Mouse (Mus musculus) MEL (cell line): Measurements from ENCODE around the gene Lingo1. TPM values are rescaled to one million over a fixed set of nuclear protein-coding genes. Genes with fewer than 3 reads are reported as not detected.

Experiments
- DNase-seq: peaks from one replicate; pipeline ENCODE4 v3.0.0; 2011; ENCODE audit warnings: low read depth, low spot score
- H3K27ac ChIP-seq: 2 replicates; pipeline ENCODE4 v1.5.1; 2012; ENCODE audit warnings: low read depth, mild to moderate bottlenecking, control low read depth, low read length, moderate library complexity; ENCODE audit not compliant: control insufficient read depth
- H3K27me3 ChIP-seq, 2 experiments: fragments of 150-350 bp in 1 of 2; sonication (generic) in 1 of 2; 2 replicates each; pipeline ENCODE4 v1.6.1; 2012; ENCODE audit warnings: low read length in 2 of 2, mild to moderate bottlenecking in 2 of 2, improper control_type of control experiment in 1 of 2, moderate library complexity in 1 of 2; ENCODE audit not compliant: insufficient read depth in 2 of 2, control insufficient read depth in 1 of 2
- H3K36me3 ChIP-seq, 2 experiments: 2 replicates each; pipeline ENCODE4 v1.6.1; 2012 to 2014; ENCODE audit warnings: low read length in 2 of 2, improper control_type of control experiment in 1 of 2, inconsistent platforms in 1 of 2, mild to moderate bottlenecking in 1 of 2; ENCODE audit not compliant: insufficient read depth in 2 of 2, control insufficient read depth in 1 of 2
- H3K4me1 ChIP-seq, 2 experiments: fragments of 150-350 bp in 1 of 2; sonication (generic) in 1 of 2; 2 replicates each; pipeline ENCODE4 v1.6.1; 2012; ENCODE audit warnings: low read length in 2 of 2, improper control_type of control experiment in 1 of 2, mild to moderate bottlenecking in 1 of 2; ENCODE audit not compliant: insufficient read depth in 2 of 2, control insufficient read depth in 1 of 2
- H3K4me3 ChIP-seq, 2 experiments: fragments of 150-350 bp in 1 of 2; sonication (generic) in 1 of 2; 2 replicates each; pipeline ENCODE4 v1.5.1; 2012; ENCODE audit warnings: low read depth in 2 of 2, low read length in 2 of 2, mild to moderate bottlenecking in 2 of 2, moderate library complexity in 2 of 2, control low read depth in 1 of 2, improper control_type of control experiment in 1 of 2; ENCODE audit not compliant: control insufficient read depth in 1 of 2, insufficient read depth in 1 of 2
- H3K79me2 ChIP-seq: 2 replicates; pipeline ENCODE4 v1.6.1; 2012; ENCODE audit warnings: mild to moderate bottlenecking, low read length, moderate library complexity; ENCODE audit not compliant: control insufficient read depth, poor library complexity, insufficient read depth
- H3K9ac ChIP-seq: 2 replicates; pipeline ENCODE4 v1.6.1; 2012; ENCODE audit warnings: low read depth, mild to moderate bottlenecking, control low read depth, low read length, moderate library complexity; ENCODE audit not compliant: control insufficient read depth, poor library complexity, severe bottlenecking
- H3K9me3 ChIP-seq: fragments of 150-350 bp; sonication (generic); replicated peaks from 2 replicates; pipeline ENCODE4 v1.6.1; 2012; ENCODE audit warnings: mild to moderate bottlenecking, low read length, improper control_type of control experiment, moderate library complexity; ENCODE audit not compliant: insufficient read depth
- BHLHE40 ChIP-seq: IDR thresholded peaks from 2 replicates; pipeline ENCODE4 v1.6.1; 2012; ENCODE audit warnings: low read depth, mild to moderate bottlenecking, inconsistent platforms, low read length, improper control_type of control experiment, borderline replicate concordance
- CHD1 ChIP-seq: IDR thresholded peaks from 2 replicates; pipeline ENCODE4 v1.6.1; 2012; ENCODE audit warnings: low read depth, mild to moderate bottlenecking, inconsistent platforms, low read length, improper control_type of control experiment
- CHD2 ChIP-seq: IDR thresholded peaks from 2 replicates; pipeline ENCODE4 v1.6.1; 2011; ENCODE audit warnings: low read length, improper control_type of control experiment
- CTCF ChIP-seq, 3 experiments: IDR thresholded peaks in 2 of 3; conservative IDR thresholded peaks in 1 of 3; 2 replicates each; pipeline ENCODE4 v1.5.1; 2011 to 2012; ENCODE audit warnings: low read length in 3 of 3, low read depth in 2 of 3, mild to moderate bottlenecking in 2 of 3, improper control_type of control experiment in 1 of 3, inconsistent platforms in 1 of 3, mixed read lengths in 1 of 3, moderate library complexity in 1 of 3; ENCODE audit not compliant: control insufficient read depth in 1 of 3, insufficient read depth in 1 of 3, poor library complexity in 1 of 3, severe bottlenecking in 1 of 3
- E2F4 ChIP-seq: IDR thresholded peaks from 2 replicates; pipeline ENCODE4 v1.6.1; 2011; ENCODE audit warnings: low read depth, low read length, improper control_type of control experiment, borderline replicate concordance
- ELF1 ChIP-seq: IDR thresholded peaks from 2 replicates; pipeline ENCODE4 v1.6.1; 2014; ENCODE audit warnings: low read depth, mild to moderate bottlenecking, inconsistent platforms, low read length, improper control_type of control experiment, moderate library complexity
- EP300 ChIP-seq, 2 experiments: IDR thresholded peaks; 2 replicates each; pipeline ENCODE4 v1.6.1; 2011; ENCODE audit warnings: improper control_type of control experiment in 2 of 2, low read length in 2 of 2, low read depth in 1 of 2, mild to moderate bottlenecking in 1 of 2
- ETS1 ChIP-seq: IDR thresholded peaks from 2 replicates; pipeline ENCODE4 v1.6.1; 2012; ENCODE audit warnings: low read depth, mild to moderate bottlenecking, inconsistent platforms, low read length, improper control_type of control experiment, moderate library complexity
- GABPA ChIP-seq: IDR thresholded peaks from 2 replicates; pipeline ENCODE4 v1.6.1; 2012; ENCODE audit warnings: low read depth, mild to moderate bottlenecking, inconsistent platforms, low read length, improper control_type of control experiment, moderate library complexity
- GATA1 ChIP-seq: IDR thresholded peaks from 2 replicates; pipeline ENCODE4 v1.6.1; 2011; ENCODE audit warnings: low read depth, low read length, improper control_type of control experiment
- HCFC1 ChIP-seq: IDR thresholded peaks from 2 replicates; pipeline ENCODE4 v1.6.1; 2012; ENCODE audit warnings: low read depth, mild to moderate bottlenecking, inconsistent platforms, low read length, improper control_type of control experiment, moderate library complexity
- KAT2A ChIP-seq: conservative IDR thresholded peaks from 2 replicates; pipeline ENCODE4 v1.6.1; 2012; ENCODE audit warnings: low read depth, low read length, improper control_type of control experiment, inconsistent platforms
- MAX ChIP-seq: IDR thresholded peaks from 2 replicates; pipeline ENCODE4 v1.6.1; 2011; ENCODE audit warnings: low read length, improper control_type of control experiment
- MAZ ChIP-seq: IDR thresholded peaks from 2 replicates; pipeline ENCODE4 v1.6.1; 2012; ENCODE audit warnings: low read depth, mild to moderate bottlenecking, inconsistent platforms, low read length, improper control_type of control experiment
- MYC ChIP-seq: IDR thresholded peaks from 2 replicates; pipeline ENCODE4 v1.6.1; 2011; ENCODE audit warnings: low read depth, mild to moderate bottlenecking, low read length, improper control_type of control experiment, moderate library complexity
- NELFE ChIP-seq: IDR thresholded peaks from 2 replicates; pipeline ENCODE4 v1.6.1; 2011; ENCODE audit warnings: low read depth, low read length, improper control_type of control experiment
- POLR2A ChIP-seq, 2 experiments: IDR thresholded peaks; 2 replicates each; pipeline ENCODE4 v1.6.1; 2011 to 2012; ENCODE audit warnings: low read length in 2 of 2, mild to moderate bottlenecking in 2 of 2, control low read depth in 1 of 2, improper control_type of control experiment in 1 of 2, low read depth in 1 of 2, moderate library complexity in 1 of 2; ENCODE audit not compliant: control insufficient read depth in 1 of 2, insufficient read depth in 1 of 2, poor library complexity in 1 of 2
- RCOR1 ChIP-seq: IDR thresholded peaks from 2 replicates; pipeline ENCODE4 v1.6.1; 2012; ENCODE audit warnings: low read depth, mild to moderate bottlenecking, inconsistent platforms, low read length, improper control_type of control experiment
- TAL1 ChIP-seq: IDR thresholded peaks from 2 replicates; pipeline ENCODE4 v1.6.1; 2012; ENCODE audit warnings: mild to moderate bottlenecking, inconsistent platforms, low read length, moderate library complexity, mixed read lengths
- TBP ChIP-seq: IDR thresholded peaks from 2 replicates; pipeline ENCODE4 v1.8.0; 2011; ENCODE audit warnings: low read depth, low read length, improper control_type of control experiment
- UBTF ChIP-seq: IDR thresholded peaks from 2 replicates; pipeline ENCODE4 v1.6.1; 2012; ENCODE audit warnings: low read depth, mild to moderate bottlenecking, inconsistent platforms, low read length, improper control_type of control experiment, moderate library complexity, borderline replicate concordance; ENCODE audit not compliant: insufficient read depth
- USF2 ChIP-seq, 2 experiments: IDR thresholded peaks; 2 replicates each; pipeline ENCODE4 v1.6.1; 2011 to 2012; ENCODE audit warnings: improper control_type of control experiment in 2 of 2, low read length in 2 of 2, borderline replicate concordance in 1 of 2, inconsistent platforms in 1 of 2, low read depth in 1 of 2, mild to moderate bottlenecking in 1 of 2; ENCODE audit not compliant: insufficient read depth in 1 of 2
- ZKSCAN1 ChIP-seq: IDR thresholded peaks from 2 replicates; pipeline ENCODE4 v1.6.1; 2012; ENCODE audit warnings: low read depth, mild to moderate bottlenecking, inconsistent platforms, low read length, improper control_type of control experiment, moderate library complexity
- ZMIZ1 ChIP-seq: IDR thresholded peaks from 2 replicates; pipeline ENCODE4 v1.6.1; 2012; ENCODE audit warnings: low read depth, mild to moderate bottlenecking, inconsistent platforms, low read length, improper control_type of control experiment, moderate library complexity
- ZNF384 ChIP-seq: IDR thresholded peaks from 2 replicates; pipeline ENCODE4 v1.6.1; 2012; ENCODE audit warnings: low read depth, mild to moderate bottlenecking, inconsistent platforms, low read length, improper control_type of control experiment
- polyA plus RNA-seq, 2 experiments: library from polyadenylated mRNA; stranded (reverse) in 1 of 2; unstranded in 1 of 2; fragments of >175 nt in 1 of 2; fragments of >200 nt in 1 of 2; gene quantifications; 2 replicates each; pipeline versions ENCODE4 v1.2.1 to v1.2.4; 2012; ENCODE audit warnings: low replicate concordance in 2 of 2, low read depth in 1 of 2; ENCODE audit not compliant: insufficient read length in 2 of 2, insufficient read depth in 1 of 2, missing spikeins in 1 of 2
- total RNA-seq: library from RNA; depleted of rRNA; stranded (reverse); fragments of 300-350 nt; gene quantifications from 2 replicates; pipeline ENCODE4 v1.2.3, GENCODE M21; 2012

The Lingo1 gene
- total and polyA plus RNA-seq, 3 experiments = not detected

DNA sequence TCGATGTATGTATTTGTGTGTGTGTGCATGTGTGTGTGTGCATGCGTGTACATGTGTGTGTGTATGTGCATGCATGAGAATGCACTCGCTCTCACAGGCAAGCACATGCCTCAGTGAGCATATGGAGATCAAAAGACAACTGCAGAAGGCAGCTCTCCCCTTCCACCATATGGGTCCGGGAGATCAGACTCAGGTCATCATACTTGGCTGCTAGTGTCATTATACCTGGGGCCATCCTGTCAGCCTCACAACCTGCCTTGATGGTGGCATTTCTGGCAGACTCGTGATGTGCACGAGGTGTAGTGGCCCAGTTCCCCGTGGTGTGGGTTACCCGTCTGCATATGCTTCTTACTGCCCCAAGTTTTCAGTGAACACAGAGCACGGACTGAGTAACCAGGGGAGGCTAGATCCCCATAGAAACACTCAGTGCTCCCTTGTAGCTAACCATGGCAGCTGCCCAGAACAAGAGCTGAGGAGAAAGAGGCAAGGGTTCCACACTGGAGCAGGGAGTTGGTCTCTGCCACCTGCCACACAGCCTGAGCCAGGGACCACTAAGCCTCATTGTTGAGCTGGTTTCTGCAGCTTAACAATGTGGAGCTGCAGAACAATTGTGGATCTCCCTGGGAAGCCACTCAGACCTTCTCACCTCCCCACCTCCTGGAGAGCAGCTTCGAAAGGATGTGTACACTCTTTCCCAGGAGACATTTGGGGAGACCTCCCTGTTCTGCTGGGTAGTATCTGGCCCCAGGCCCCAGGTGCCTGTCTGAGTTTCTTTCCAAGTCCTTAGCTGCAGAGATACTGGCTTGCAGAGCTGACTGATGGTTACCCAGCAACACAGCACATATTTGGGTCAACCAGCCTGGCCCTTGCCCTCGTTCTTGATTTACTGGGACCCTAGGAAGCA lies 212.9 kb downstream of the Lingo1 start:
- no peak for DNase-seq
- Histone ChIP-seq H3K27me3 (no peaks in the 10 kb centered on the region), H3K9ac (no peak overlapping the region)

DNA sequence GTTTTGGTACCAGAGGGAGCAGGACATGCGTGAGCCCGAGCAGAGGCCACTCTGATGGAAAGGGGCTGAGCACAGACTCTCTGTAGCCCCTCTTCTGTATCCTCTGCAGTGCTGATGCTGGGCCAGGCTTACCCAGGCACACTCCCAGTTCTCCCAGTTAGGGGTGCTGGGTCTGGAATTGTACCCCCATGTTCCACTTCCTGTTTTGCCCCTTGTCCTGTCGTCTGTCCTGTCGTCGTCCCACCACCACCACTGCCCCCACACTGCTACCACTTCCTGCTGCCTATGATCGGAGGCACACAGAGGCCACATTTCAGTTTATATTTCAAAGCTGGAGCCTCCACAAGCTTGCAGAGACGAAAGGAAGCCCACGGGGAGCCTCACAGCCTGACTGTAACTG lies 213.6 kb downstream of the Lingo1 start:
- H3K9ac ChIP-seq = no peak overlapping the region
- DNase-seq = no peak
- no peaks in the 10 kb centered on the region for H3K9me3 ChIP-seq
- no peaks in the 10 kb centered on the region for H3K36me3 ChIP-seq
- H3K4me3 ChIP-seq = no peak overlapping the region
- TF ChIP-seq ZMIZ1 (no peak), MYC (no peak), GATA1 (no peak), KAT2A (no peak), RCOR1 (no peak), CHD1 (no peak), MAZ (no peak), MAX (no peak), ZKSCAN1 (no peak), ETS1 (no peak), HCFC1 (no peak), ELF1 (no peak), CHD2 (no peak), GABPA (no peak), CTCF (IDR thresholded peaks at IDR 0.05 in 2 of 3, conservative IDR thresholded peaks at IDR 0.05 in 1 of 3; ENCODE audit: control insufficient read depth in 1 of 3, insufficient read depth in 1 of 3, low read depth in 2 of 3, low read length in 3 of 3, poor library complexity in 1 of 3, severe bottlenecking in 1 of 3) (no peak)
- H3K79me2 ChIP-seq = no peaks in the 10 kb centered on the region
- H3K27me3 ChIP-seq = no peaks in the 10 kb centered on the region
- H3K27ac ChIP-seq = no peak overlapping the region
- H3K4me1 ChIP-seq = no peaks in the 10 kb centered on the region

More for the DNA sequence above, 212.9 kb downstream of the Lingo1 start:
- Histone ChIP-seq H3K27ac (no peak overlapping the region), H3K4me1 (no peaks in the 10 kb centered on the region), H3K9me3 (no peaks in the 10 kb centered on the region), H3K4me3 (no peak overlapping the region), H3K36me3 (no peaks in the 10 kb centered on the region), H3K79me2 (no peaks in the 10 kb centered on the region)
- no peak for TF ChIP-seq EP300 (IDR thresholded peaks at IDR 0.05; ENCODE audit: low read depth in 1 of 2, low read length in 2 of 2)
- TF ChIP-seq TBP = no peak
- TF ChIP-seq ELF1 = no peak
- TF ChIP-seq NELFE = no peak
- TF ChIP-seq TAL1 = no peak
- no peak for TF ChIP-seq CHD2
- no peak for TF ChIP-seq CHD1
- no peak for TF ChIP-seq E2F4
- TF ChIP-seq USF2 (IDR thresholded peaks at IDR 0.05; ENCODE audit: borderline replicate concordance in 1 of 2, insufficient read depth in 1 of 2, low read depth in 1 of 2, low read length in 2 of 2) = no peak
- TF ChIP-seq GABPA = no peak
- no peak for TF ChIP-seq ZNF384
- TF ChIP-seq BHLHE40 = no peak
- no peak for TF ChIP-seq UBTF
- TF ChIP-seq POLR2A (IDR thresholded peaks at IDR 0.05; ENCODE audit: control insufficient read depth in 1 of 2, insufficient read depth in 1 of 2, low read depth in 1 of 2, low read length in 2 of 2, poor library complexity in 1 of 2) = no peak
